Mouse (Mus musculus) testis, postnatal 10 days (tissue): ENCODE data around the gene Akap8.

ENCODE experiments used
- DNase-seq: peaks from one replicate; pipeline ENCODE4 v3.0.0; 2021; ENCODE audit warnings: low spot score

Akap8 gene

DNA sequence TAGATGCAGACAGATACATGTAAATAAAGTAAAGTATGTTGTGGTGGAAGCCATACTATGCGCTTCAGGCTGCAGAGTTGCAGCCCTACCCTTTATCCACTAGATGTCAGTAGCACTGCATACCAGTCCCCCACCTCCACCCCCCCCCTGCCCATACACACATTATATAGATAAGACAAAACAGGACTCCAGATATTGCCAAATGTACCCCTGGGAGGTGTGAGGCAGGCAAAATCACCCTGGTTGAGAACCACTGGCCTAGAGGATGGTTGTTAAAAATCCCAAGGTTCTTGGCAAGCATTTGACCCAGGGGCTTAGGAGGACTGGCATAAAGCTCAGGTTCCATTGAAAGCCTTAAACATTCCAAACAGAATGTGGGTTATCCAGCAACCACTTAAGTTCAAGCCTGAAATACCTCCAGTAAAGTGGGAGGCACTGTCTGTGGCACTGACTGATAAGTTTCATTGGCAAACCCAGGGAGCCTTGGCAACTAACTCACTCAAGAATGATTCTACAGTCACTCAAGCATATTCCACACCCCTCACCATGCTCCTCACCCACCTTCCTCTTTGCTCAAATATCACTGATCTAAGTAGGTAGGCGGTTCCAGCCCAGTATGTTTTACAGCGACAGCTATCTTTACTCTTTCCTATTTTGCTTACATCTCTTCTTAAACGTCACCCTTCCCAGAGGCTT lies 28.1 kb upstream of the Akap8 start:
- DNase-seq = no peak

- DNase-seq = no peak
Observed at GRCm38 (mm10) chr17:32348406-32348805, 27.4 kb upstream of the Akap8 start.

DNA sequence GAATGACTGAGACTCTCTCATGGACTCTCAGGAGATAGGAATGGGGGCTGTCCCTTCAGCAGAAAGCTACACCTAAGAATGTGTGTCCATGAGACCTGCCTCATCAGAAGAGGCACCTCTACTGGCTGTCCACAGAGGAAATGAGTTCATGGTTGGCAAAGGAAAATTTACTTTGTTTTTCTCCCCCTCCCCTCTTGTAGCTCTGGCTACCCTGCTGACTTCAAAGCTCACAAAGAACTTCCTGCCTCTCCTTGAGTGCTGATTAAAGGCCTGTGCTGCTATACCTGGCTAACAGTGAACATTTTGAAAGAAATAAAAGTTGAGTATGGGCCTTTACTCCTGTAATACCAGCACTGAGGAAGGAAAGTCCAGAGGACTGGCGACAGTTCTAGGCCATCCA lies 20.1 kb upstream of the Akap8 start:
- no peak for DNase-seq

GRCm38 (mm10) chr17:32340110-32340509 lies 19.1 kb upstream of the Akap8 start:
- no peak for DNase-seq

GRCm38 (mm10) chr17:32335869-32336268 lies 14.8 kb upstream of the Akap8 start:
- no peak for DNase-seq

DNA sequence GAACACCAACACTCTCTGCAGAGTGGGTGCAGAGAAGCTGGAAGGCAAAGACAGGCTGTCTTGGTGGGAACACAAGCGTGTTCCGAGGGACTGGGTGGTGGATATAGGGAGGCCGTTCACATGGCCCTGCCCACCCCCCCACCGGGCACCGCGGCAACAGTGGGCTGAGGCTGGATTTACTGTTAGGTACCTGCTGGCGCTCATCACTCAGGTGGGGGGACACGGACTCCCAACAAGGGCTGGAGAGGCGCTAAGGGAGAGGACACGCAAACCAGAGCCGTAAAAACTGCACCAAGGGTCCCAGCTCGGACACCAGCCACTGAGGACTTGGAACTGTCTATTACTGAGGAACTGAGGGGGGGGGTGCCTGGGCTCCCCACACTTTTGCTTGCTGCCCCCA lies 13.9 kb upstream of the Akap8 start:
- no peak for DNase-seq

DNA sequence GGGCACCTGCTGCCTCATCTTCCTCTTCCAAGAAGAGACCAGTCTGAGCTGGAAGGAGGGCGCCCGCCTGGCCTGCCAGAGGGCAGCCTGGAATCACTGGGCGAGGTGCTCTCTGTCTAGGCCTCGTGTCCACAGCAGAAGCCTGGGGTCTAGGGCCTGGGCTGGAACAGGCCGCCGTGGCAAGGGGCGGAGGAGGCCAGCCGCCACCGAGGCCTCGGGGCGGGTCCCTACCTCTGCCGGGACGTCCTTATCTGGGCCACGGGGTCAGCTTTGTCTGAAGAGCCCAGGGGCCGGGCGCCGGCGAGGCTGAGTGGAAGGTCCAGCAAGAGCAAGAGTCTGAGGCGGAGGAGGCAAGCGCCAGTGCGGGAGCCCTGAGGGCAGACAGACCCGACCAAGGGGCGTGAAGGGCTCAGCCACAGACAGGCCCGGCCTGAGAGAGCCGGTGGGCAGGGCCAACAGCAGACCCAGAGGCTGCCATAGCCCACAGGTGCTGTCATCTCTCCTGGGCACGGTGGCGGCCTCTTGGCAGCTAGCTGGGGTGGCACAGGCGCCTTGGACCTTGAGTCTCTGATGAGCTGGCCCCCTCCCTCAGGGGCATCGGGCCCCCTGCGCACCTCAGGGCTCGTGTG lies 12.8 kb upstream of the Akap8 start:
- DNase-seq = no peak

GRCm38 (mm10) chr17:32327501-32327900 lies 6.5 kb upstream of the Akap8 start:
- no peak for DNase-seq

GRCm38 (mm10) chr17:32322809-32323208 lies 1.8 kb upstream of the Akap8 start:
- DNase-seq = no peak

- no peak for DNase-seq
Observed at GRCm38 (mm10) chr17:32321836-32322235, 798 bp upstream of the Akap8 start.

GRCm38 (mm10) chr17:32321390-32321734 lies 324 bp upstream of the Akap8 start:
- no peak for DNase-seq

GRCm38 (mm10) chr17:32319950-32320349 lies 1.1 kb downstream of the Akap8 start:
- no peak for DNase-seq

GRCm38 (mm10) chr17:32317708-32318107 lies 3.3 kb downstream of the Akap8 start:
- no peak for DNase-seq

- DNase-seq = no peak
Observed at GRCm38 (mm10) chr17:32317032-32317431, 4.0 kb downstream of the Akap8 start.

- DNase-seq = no peak
Observed at GRCm38 (mm10) chr17:32315560-32315959, 5.5 kb downstream of the Akap8 start.

GRCm38 (mm10) chr17:32313892-32314291 lies 7.1 kb downstream of the Akap8 start:
- no peak for DNase-seq

DNA sequence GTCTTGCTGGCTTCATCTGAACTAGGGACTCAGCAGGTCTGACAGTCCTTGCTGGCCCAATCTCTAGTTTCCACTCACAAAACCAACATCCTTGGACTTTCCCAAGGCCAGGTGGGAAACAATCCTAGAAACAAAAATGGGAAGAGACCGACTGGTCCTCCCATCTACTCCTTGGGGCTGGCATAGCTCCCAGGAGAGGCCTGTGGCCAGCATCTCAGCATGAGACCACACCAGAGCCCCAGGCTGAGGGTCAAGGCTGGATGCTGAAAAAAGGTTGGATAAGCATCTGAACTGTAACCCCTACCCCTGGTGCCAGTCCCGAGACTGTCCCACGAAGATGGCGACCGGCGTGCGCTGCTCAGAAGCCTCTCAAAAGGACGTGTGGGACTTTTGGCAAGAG lies 8.2 kb downstream of the Akap8 start:
- no peak for DNase-seq

DNA sequence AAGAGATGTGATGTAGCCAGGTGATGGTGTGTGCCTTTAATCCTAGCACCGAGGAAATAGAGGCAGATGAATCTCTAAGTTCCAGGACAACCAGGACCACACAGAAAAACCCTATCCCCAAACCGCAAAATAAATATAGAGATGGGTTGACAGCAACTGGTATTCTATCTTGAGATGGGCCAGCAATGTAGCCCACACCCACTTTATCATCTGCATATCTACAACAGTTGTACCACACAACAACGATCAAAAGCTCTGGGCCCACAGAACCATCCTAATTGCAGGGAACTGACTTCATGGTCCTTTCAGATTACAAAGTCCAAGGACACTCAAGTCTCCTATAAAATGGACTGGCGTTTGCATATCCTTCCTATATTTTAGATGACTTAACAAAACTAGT lies 13.1 kb downstream of the Akap8 start:
- DNase-seq = no peak

- no peak for DNase-seq
Observed at GRCm38 (mm10) chr17:32298125-32298524, 22.9 kb downstream of the Akap8 start.

DNA sequence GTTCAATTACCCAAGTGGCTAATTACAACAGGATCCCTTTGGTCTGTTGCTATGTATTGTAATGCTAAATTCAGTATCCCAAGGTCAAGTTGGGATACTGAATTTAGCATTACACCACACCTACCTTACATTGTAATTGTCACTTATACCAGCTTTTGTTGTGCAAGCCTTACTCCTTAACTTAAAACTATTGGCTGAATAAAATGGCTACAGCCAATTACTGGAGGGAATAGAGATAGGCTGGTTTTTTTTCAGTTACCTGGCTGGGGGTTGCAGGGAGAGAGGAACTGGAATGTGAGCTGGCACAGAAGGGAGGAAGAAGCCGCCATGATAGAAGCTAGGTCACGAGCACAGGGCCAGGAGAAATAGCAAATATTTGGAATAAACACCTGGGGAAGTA lies 25.1 kb downstream of the Akap8 start:
- no peak for DNase-seq

GRCm38 (mm10) chr17:32295160-32295559 lies 25.9 kb downstream of the Akap8 start:
- DNase-seq = no peak

- no peak for DNase-seq
Observed at GRCm38 (mm10) chr17:32285138-32285670, 35.8 kb downstream of the Akap8 start.

DNA sequence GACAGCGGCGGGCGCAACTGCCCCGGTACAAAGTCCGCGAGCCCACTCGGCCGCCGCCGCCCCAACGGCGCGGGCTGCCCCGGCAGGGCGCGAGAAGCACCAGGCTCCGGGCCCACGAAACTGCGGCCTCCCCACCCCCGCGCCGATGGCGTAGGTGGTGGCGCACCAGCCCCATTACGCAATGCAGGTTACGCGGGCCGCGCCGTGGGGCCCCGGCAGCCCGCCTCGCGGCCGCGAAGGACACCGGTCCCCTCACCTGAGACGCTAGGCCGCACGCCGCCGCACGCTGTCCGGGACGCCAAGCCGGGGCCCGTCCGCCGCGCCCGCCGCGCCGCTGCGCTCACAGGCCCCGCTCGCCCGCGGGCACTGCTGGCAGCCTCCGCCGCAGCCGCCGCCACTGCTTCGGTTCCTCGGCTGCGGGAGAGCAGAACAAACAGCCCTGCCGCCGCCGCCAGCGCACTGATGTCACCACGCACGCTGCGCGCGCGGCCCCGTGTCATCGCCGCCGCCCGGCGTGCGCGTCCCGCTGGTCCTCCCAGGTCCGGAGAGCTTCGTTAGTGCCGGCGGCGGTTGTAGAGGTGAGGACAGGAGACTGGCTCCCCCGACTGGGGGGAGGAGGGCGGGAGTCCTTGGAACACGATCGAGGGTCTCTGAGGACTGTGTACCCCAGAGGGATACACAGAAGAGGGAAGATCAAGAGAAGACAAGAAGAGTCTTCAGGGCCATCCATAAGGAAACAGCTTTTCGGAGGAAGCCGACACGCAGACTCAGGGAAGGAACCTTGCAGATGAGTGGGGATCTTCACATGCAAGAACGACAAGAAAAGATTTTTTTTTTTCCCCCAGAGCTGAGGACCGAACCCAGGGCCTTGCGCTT lies 36.5 kb downstream of the Akap8 start, which contains the start of gene Brd4:
Brd4 (minus strand) TSS at position 461 of the 876 bp plus-strand sequence.
- DNase-seq = peak; percentile 91
